Mouse (Mus musculus): ENCODE measurements around the gene Hormad2.

GRCm38 (mm10) chr11:4469091-4469490 is 28.2 kb upstream of the Hormad2 start:
- 0 out of 2 replicates have a peak, but pooled peaks have one; percentile 7 for TF ChIP-seq CTCF (IDR thresholded peaks at IDR 0.05; ENCODE audit: low read depth)
- no peak for TF ChIP-seq EP300 (optimal IDR thresholded peaks at IDR 0.05)

All from stomach, postnatal 0 days (tissue).